ENCODE assay signal across 8 mouse cellular contexts in the genomic region with DNA sequence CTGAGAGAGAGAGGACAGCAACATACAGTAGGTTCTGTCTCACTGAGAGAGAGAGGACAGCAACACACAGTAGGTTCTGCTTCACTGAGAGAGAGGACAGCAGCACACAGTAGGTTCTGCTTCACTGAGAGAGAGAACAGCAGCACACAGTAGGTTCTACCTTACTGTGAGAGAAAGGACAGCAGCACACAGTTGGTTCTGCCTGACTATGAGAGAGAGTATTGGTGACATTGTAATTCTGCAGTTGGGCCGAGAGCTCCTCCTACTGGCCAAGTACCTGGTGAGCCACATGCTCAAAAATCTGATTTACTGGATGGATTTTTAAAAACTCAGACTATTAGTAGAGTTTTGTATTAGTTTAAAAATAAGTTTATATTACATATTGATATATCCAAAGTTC. TPM values are rescaled to one million over a fixed set of nuclear protein-coding genes. Genes with fewer than 3 reads are reported as not detected.
DNase-seq lines count a peak whose midpoint lies in the region; ATAC-seq and TF ChIP-seq lines count a peak whose summit lies in the region.

No protein-coding gene starts in this region.

- peak; percentile 81; the same call in 1 of the 2 replicates for TF ChIP-seq CTCF in brain, embryonic 14.5 days (IDR thresholded peaks at IDR 0.05; ENCODE audit: borderline replicate concordance, extremely low read depth, insufficient read depth, insufficient read length)

- peak; percentile 67; the same call in 1 of the 2 replicates for ATAC-seq in hindbrain, embryonic 11.5 days (ENCODE audit: low FRiP score)
- no peak for ATAC-seq in erythroblast, adult 5-6 weeks (replicated peaks; ENCODE audit: low FRiP score, poor library complexity, severe bottlenecking)

- peak; percentile 87 for DNase-seq in NIH3T3 (ENCODE audit: low read depth)
- peak; percentile 76 for DNase-seq in brain, embryonic 14.5 days (ENCODE audit: low read depth)
- DNase-seq in fibroblast of lung, adult 2 months (ENCODE audit: low read depth), result peak; percentile 40
- DNase-seq in hindbrain, embryonic 11.5 days (ENCODE audit: low spot score), result peak; percentile 67
- DNase-seq in layer of hippocampus, adult 9-10 months (ENCODE audit: low spot score), result peak; percentile 69
- peak; percentile 90 for DNase-seq in lung, postnatal 36 days
- peak; percentile 79 for DNase-seq in right cerebral cortex, postnatal 14 days

- H3K4me1 ChIP-seq in hindbrain, embryonic 11.5 days (replicated peaks; ENCODE audit: control insufficient read depth, insufficient read depth, low read length), result no peaks in the 10 kb centered on the region

- H3K4me2 ChIP-seq in hindbrain, embryonic 11.5 days (replicated peaks; ENCODE audit: low read depth, low read length), result no peak overlapping the region

- WGBS in hindbrain, embryonic 11.5 days, result 12% methylated on average over 1 of the region's 1 CpGs

- H3K27me3 ChIP-seq in hindbrain, embryonic 11.5 days (ENCODE audit: control insufficient read depth, insufficient read depth, low read length), result no peaks in the 10 kb centered on the region

- no peaks in the 10 kb centered on the region for H3K36me3 ChIP-seq in hindbrain, embryonic 11.5 days (ENCODE audit: control insufficient read depth, insufficient read depth, low read length)

- no peak overlapping the region for H3K27ac ChIP-seq in hindbrain, embryonic 11.5 days (ENCODE audit: low read depth, low read length)

- H3K4me3 ChIP-seq in hindbrain, embryonic 11.5 days (ENCODE audit: low read depth, low read length), result no peak overlapping the region

- H3K9me3 ChIP-seq in hindbrain, embryonic 11.5 days (ENCODE audit: control insufficient read depth, low read length), result no peaks in the 10 kb centered on the region

- no peak overlapping the region for H3K9ac ChIP-seq in hindbrain, embryonic 11.5 days (ENCODE audit: low read depth, low read length)

- TF ChIP-seq POLR2A in brain, embryonic 14.5 days (IDR thresholded peaks at IDR 0.05; ENCODE audit: borderline replicate concordance, extremely low read depth, insufficient read depth, insufficient read length, poor library complexity, severe bottlenecking), result no peak

RNA-seq across cellular contexts. Expression of a gene that starts 47.6 kb away (rescaled TPM):
- polyA plus RNA-seq in brain, embryonic 14.5 days (2012; rRNA removed), result 0.03 and 0.10 TPM in 2 replicates
- not detected in 2 replicates for polyA plus RNA-seq in hindbrain, embryonic 11.5 days (2014; fragmentation: Nextera tagmentation; extraction: Ambion mirVana)
- total RNA-seq in erythroblast, adult 5-6 weeks (2015; ENCODE audit: low replicate concordance), result not detected in 2 replicates
- total RNA-seq in erythroblast, adult 5-6 weeks (2017; ENCODE audit: low replicate concordance), result 0.17 TPM in 1 of 2 replicates, not detected in the other

Comparison
In these comparisons a context has a peak if more than half of its experiments do, and no peak if none do; other contexts are left out.
1. DNase-seq: peak in every context shown above with its lines; median percentile 90 in lung, postnatal 36 days; 87 in NIH3T3; 79 in right cerebral cortex, postnatal 14 days; 76 in brain, embryonic 14.5 days; 69 in layer of hippocampus, adult 9-10 months; 67 in hindbrain, embryonic 11.5 days; 40 in fibroblast of lung, adult 2 months.